Mouse (Mus musculus): ENCODE measurements around the gene Dedd. TPM values are rescaled to one million over a fixed set of nuclear protein-coding genes. Genes with fewer than 3 reads are reported as not detected.

Dedd gene
- polyA plus RNA-seq, 1 experiment from 2014 or later, result 54.3 TPM

GRCm38 (mm10) chr1:171373946-171374345 lies 45.0 kb downstream of the Dedd start:
- H3K9me3 ChIP-seq, result no peaks in the 10 kb centered on the region
- peaks cover 7% of the 10 kb centered on the region; the same call in 1 of the 2 replicates for H3K4me1 ChIP-seq (replicated peaks)
- WGBS, result 0% methylated on average over 3 of the region's 4 CpGs
- ATAC-seq, result 0 out of 2 replicates have a peak, but pooled peaks have one; percentile 24
- no peaks in the 10 kb centered on the region for H3K36me3 ChIP-seq
- no peak overlapping the region for H3K4me2 ChIP-seq (replicated peaks)
- no peak overlapping the region for H3K27ac ChIP-seq
- H3K4me3 ChIP-seq (replicated peaks), result no peak overlapping the region
- peaks cover 17% of the 10 kb centered on the region for H3K27me3 ChIP-seq
- H3K9ac ChIP-seq (replicated peaks), result no peak overlapping the region

- no peak overlapping the region for H3K9ac ChIP-seq (replicated peaks)
- peaks cover 19% of the 10 kb centered on the region for H3K4me1 ChIP-seq (replicated peaks)
- H3K4me3 ChIP-seq (replicated peaks), result no peak overlapping the region
- no peak for ATAC-seq
- peaks cover 14% of the 10 kb centered on the region for H3K27me3 ChIP-seq
- H3K4me2 ChIP-seq (replicated peaks), result no peak overlapping the region
- H3K9me3 ChIP-seq, result no peaks in the 10 kb centered on the region
- no peaks in the 10 kb centered on the region for H3K36me3 ChIP-seq
- no peak overlapping the region for H3K27ac ChIP-seq
- WGBS, result 49% methylated on average over 9 of the region's 9 CpGs
Measured at GRCm38 (mm10) chr1:171375646-171376097, 46.7 kb downstream of the Dedd start.

GRCm38 (mm10) chr1:171378298-171378697 lies 49.4 kb downstream of the Dedd start:
- H3K4me2 ChIP-seq (replicated peaks), result no peak overlapping the region
- no peak overlapping the region for H3K27ac ChIP-seq
- no peak overlapping the region for H3K4me3 ChIP-seq (replicated peaks)
- peaks cover 20% of the 10 kb centered on the region for H3K4me1 ChIP-seq (replicated peaks)
- no peak for ATAC-seq
- no peak overlapping the region for H3K9ac ChIP-seq (replicated peaks)
- peaks cover 20% of the 10 kb centered on the region for H3K27me3 ChIP-seq
- no peaks in the 10 kb centered on the region for H3K36me3 ChIP-seq
- WGBS, result 91% methylated on average over 6 of the region's 6 CpGs
- no peaks in the 10 kb centered on the region for H3K9me3 ChIP-seq

- Histone ChIP-seq H3K36me3 (no peaks in the 10 kb centered on the region), H3K4me3 (replicated peaks) (peak overlapping the region; percentile 38), H3K9me3 (no peaks in the 10 kb centered on the region), H3K9ac (replicated peaks) (peak overlapping the region; percentile 60), H3K27me3 (peaks cover 25% of the 10 kb centered on the region), H3K4me2 (replicated peaks) (peak overlapping the region; percentile 59), H3K4me1 (replicated peaks) (peaks cover 13% of the 10 kb centered on the region), H3K27ac (no peak overlapping the region; the same call in 1 of the 2 replicates)
- 2% methylated on average over 31 of the region's 31 CpGs for WGBS
- ATAC-seq, result peak; percentile 88
Measured at GRCm38 (mm10) chr1:171379935-171380599, 51.1 kb downstream of the Dedd start.

GRCm38 (mm10) chr1:171382096-171382620 lies 53.2 kb downstream of the Dedd start:
- Histone ChIP-seq H3K9me3 (no peaks in the 10 kb centered on the region), H3K4me3 (replicated peaks) (no peak overlapping the region), H3K27ac (no peak overlapping the region), H3K4me1 (replicated peaks) (peaks cover 13% of the 10 kb centered on the region), H3K27me3 (peaks cover 25% of the 10 kb centered on the region), H3K36me3 (no peaks in the 10 kb centered on the region), H3K4me2 (replicated peaks) (no peak overlapping the region), H3K9ac (replicated peaks) (no peak overlapping the region)
- ATAC-seq, result no peak
- WGBS, result 84% methylated on average over 11 of the region's 11 CpGs

DNA sequence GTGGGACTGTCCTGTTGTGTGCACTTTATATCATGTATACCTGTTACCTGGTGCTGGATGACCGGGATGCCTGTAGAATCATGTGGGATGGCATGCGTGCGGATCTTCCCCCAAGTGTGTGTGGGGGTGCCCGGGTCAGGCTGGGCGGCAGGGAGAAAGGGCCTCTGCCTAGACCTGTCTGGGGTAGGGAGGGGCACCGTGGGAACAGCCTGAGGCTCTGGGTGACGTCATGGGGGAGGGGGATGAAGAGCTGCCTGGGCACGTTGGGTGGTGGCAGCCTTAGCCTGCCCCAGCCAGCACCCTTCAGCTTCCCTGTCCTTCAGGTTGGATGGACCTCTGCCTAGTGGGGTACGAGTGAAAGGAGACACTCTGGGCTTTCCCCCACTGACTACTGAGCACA lies 55.4 kb downstream of the Dedd start:
- Histone ChIP-seq H3K4me2 (replicated peaks) (no peak overlapping the region), H3K9ac (replicated peaks) (no peak overlapping the region), H3K9me3 (no peaks in the 10 kb centered on the region), H3K27me3 (peaks cover 25% of the 10 kb centered on the region), H3K27ac (no peak overlapping the region), H3K4me1 (replicated peaks) (peaks cover 13% of the 10 kb centered on the region), H3K4me3 (replicated peaks) (no peak overlapping the region), H3K36me3 (no peaks in the 10 kb centered on the region)
- WGBS, result 69% methylated on average over 9 of the region's 9 CpGs
- no peak for ATAC-seq

- Histone ChIP-seq H3K9ac (replicated peaks) (no peak overlapping the region), H3K4me1 (replicated peaks) (peaks cover 6% of the 10 kb centered on the region; the same call in 1 of the 2 replicates), H3K9me3 (no peaks in the 10 kb centered on the region), H3K4me2 (replicated peaks) (no peak overlapping the region), H3K27me3 (peaks cover 22% of the 10 kb centered on the region), H3K36me3 (no peaks in the 10 kb centered on the region), H3K4me3 (replicated peaks) (no peak overlapping the region), H3K27ac (no peak overlapping the region)
- ATAC-seq, result no peak
- whole genome bisulfite sequencing, result 69% methylated on average over 9 of the region's 9 CpGs
Measured at GRCm38 (mm10) chr1:171385171-171385570, 56.2 kb downstream of the Dedd start.

GRCm38 (mm10) chr1:171387099-171387498 lies 58.2 kb downstream of the Dedd start:
- Histone ChIP-seq H3K9ac (replicated peaks) (no peak overlapping the region; the same call in 1 of the 2 replicates), H3K27me3 (peaks cover 10% of the 10 kb centered on the region), H3K36me3 (no peaks in the 10 kb centered on the region), H3K4me3 (replicated peaks) (no peak overlapping the region), H3K9me3 (no peaks in the 10 kb centered on the region), H3K27ac (no peak overlapping the region), H3K4me2 (replicated peaks) (no peak overlapping the region), H3K4me1 (replicated peaks) (no peaks in the 10 kb centered on the region)
- WGBS, result 20% methylated on average over 6 of the region's 6 CpGs
- 0 out of 2 replicates have a peak, but pooled peaks have one; percentile 19 for ATAC-seq

GRCm38 (mm10) chr1:171388376-171389102 lies 59.6 kb downstream of the Dedd start, which contains the start of gene Arhgap30:
Gene Arhgap30 (plus strand): TSS chr1:171388954.
- H3K27ac ChIP-seq, result no peak within 1 kb of the TSS
- no peaks in the 10 kb centered on the region for H3K4me1 ChIP-seq (replicated peaks)
- no peaks in the 10 kb centered on the region for H3K9me3 ChIP-seq
- H3K27me3 ChIP-seq, result peaks cover 5% of the 10 kb centered on the region; the same call in 1 of the 2 replicates
- WGBS, result 87% methylated on average over 15 of the region's 15 CpGs
- no peak within 1 kb of the TSS for H3K4me2 ChIP-seq (replicated peaks)
- no peak for ATAC-seq
- H3K36me3 ChIP-seq, result no peaks in the 10 kb centered on the region
- no peak within 1 kb of the TSS for H3K9ac ChIP-seq (replicated peaks)
- H3K4me3 ChIP-seq (replicated peaks), result no peak within 1 kb of the TSS

- Histone ChIP-seq H3K9me3 (no peaks in the 10 kb centered on the region), H3K27me3 (no peaks in the 10 kb centered on the region), H3K4me1 (replicated peaks) (no peaks in the 10 kb centered on the region), H3K27ac (no peak overlapping the region), H3K4me3 (replicated peaks) (no peak overlapping the region), H3K36me3 (no peaks in the 10 kb centered on the region), H3K4me2 (replicated peaks) (no peak overlapping the region), H3K9ac (replicated peaks) (no peak overlapping the region)
- WGBS, result 82% methylated on average over 4 of the region's 4 CpGs
- no peak for ATAC-seq
Measured at GRCm38 (mm10) chr1:171390101-171390500, 61.2 kb downstream of the Dedd start.
